ENCODE assay signal across 9 mouse cellular contexts in genomic region chrX:73788501-73788900, GRCm38 (mm10). TPM values are rescaled to one million over a fixed set of nuclear protein-coding genes. Genes with fewer than 3 reads are reported as not detected.
A peak's percentile ranks its signal among the peaks of the same experiment; 100 is the strongest.
DNase-seq lines count a peak whose midpoint lies in the region; ATAC-seq and TF ChIP-seq lines count a peak whose summit lies in the region.
"Had no signal": no experiment of that assay in that cellular context is flagged by ENCODE, and none has a peak within 500 bp of the region (broad histone marks: within the 10 kb centered on the region; RNA-seq: fewer than 3 reads in every experiment).

No protein-coding gene starts in this region.

- no peaks in the 10 kb centered on the region for H3K9me3 ChIP-seq in heart, embryonic 15.5 days (replicated peaks)
- no peaks in the 10 kb centered on the region for H3K9me3 ChIP-seq in ES-E14 (ENCODE audit: control insufficient read depth, insufficient read depth, low read depth, low read length)
- no peaks in the 10 kb centered on the region for H3K9me3 ChIP-seq in forebrain, embryonic 15.5 days
- H3K9me3 ChIP-seq in liver, postnatal 0 days (ENCODE audit: low read length): no peaks in the 10 kb centered on the region

- ATAC-seq in heart, embryonic 15.5 days (replicated peaks; ENCODE audit: insufficient number of reproducible peaks, insufficient read depth, low FRiP score, low read depth): no peak
- ATAC-seq in forebrain, embryonic 15.5 days (replicated peaks): no peak
- no peak for ATAC-seq in liver, postnatal 0 days

- 79% methylated on average over 1 of the region's 1 CpGs for WGBS in heart, embryonic 15.5 days
- 81% methylated on average over 1 of the region's 1 CpGs for WGBS in forebrain, embryonic 15.5 days
- WGBS in liver, postnatal 0 days (ENCODE audit: insufficient replicate concordance): 68% methylated on average over 1 of the region's 1 CpGs

- DNase-seq in heart, adult 8-10 months (ENCODE audit: low spot score): no peak
- no peak for DNase-seq in ES-E14 (ENCODE audit: low read depth, low spot score)
- DNase-seq in liver, postnatal 0 days: no peak
- DNase-seq in layer of hippocampus, postnatal 36 days: no peak
- no peak for DNase-seq in thymus, postnatal 0 days (ENCODE audit: low spot score)
- no peak for DNase-seq in ovary, adult 18-20 months (ENCODE audit: low spot score)
- DNase-seq: kidney, adult 2 months had no signal

- no peak for TF ChIP-seq CTCF in liver, postnatal 0 days (IDR thresholded peaks at IDR 0.05; ENCODE audit: low read depth)

- H3K27ac ChIP-seq in heart, embryonic 15.5 days: no peak overlapping the region
- H3K27ac ChIP-seq in ES-E14 (ENCODE audit: insufficient read depth, low read depth, low read length, poor library complexity, severe bottlenecking): no peak overlapping the region
- no peak overlapping the region for H3K27ac ChIP-seq in forebrain, embryonic 15.5 days (replicated peaks)
- H3K27ac ChIP-seq in liver, postnatal 0 days (ENCODE audit: low read depth): no peak overlapping the region

- in situ Hi-C loops in ES-E14 (cut with MboI; ENCODE audit: low sequenced_read_pairs in 2 of 2, unreplicated experiment in 2 of 2): no loop called here

- peaks cover 13% of the 10 kb centered on the region for H3K4me1 ChIP-seq in heart, embryonic 15.5 days (replicated peaks)
- peaks cover 2 to 3% of the 10 kb centered on the region in 2 experiments; a peak in 2 of 4 replicates for H3K4me1 ChIP-seq in ES-E14 (ENCODE audit: control insufficient read depth in 2 of 2, insufficient read depth in 2 of 2, low read length in 2 of 2, poor library complexity in 1 of 2)
- peaks cover 31% of the 10 kb centered on the region for H3K4me1 ChIP-seq in forebrain, embryonic 15.5 days
- peaks cover 18% of the 10 kb centered on the region for H3K4me1 ChIP-seq in liver, postnatal 0 days (ENCODE audit: insufficient read depth)

- TF ChIP-seq EP300 in liver, postnatal 0 days (IDR thresholded peaks at IDR 0.05; ENCODE audit: low read depth): no peak

- H3K36me3 ChIP-seq in heart, embryonic 15.5 days: peaks cover 17% of the 10 kb centered on the region
- peaks cover 23% of the 10 kb centered on the region for H3K36me3 ChIP-seq in ES-E14 (ENCODE audit: control insufficient read depth, insufficient read depth, low read length, poor library complexity, severe bottlenecking)
- H3K36me3 ChIP-seq in forebrain, embryonic 15.5 days: peaks cover 7% of the 10 kb centered on the region; the same call in 1 of the 2 replicates
- H3K36me3 ChIP-seq in liver, postnatal 0 days (replicated peaks; ENCODE audit: insufficient read depth, low read length): peaks cover 5% of the 10 kb centered on the region; the same call in 1 of the 2 replicates

- H3K9ac ChIP-seq in heart, embryonic 15.5 days: no peak overlapping the region
- peak overlapping the region; percentile 97; the same call in 1 of the 2 replicates for H3K9ac ChIP-seq in ES-E14 (ENCODE audit: insufficient read depth, low read depth, low read length, poor library complexity, severe bottlenecking)
- no peak overlapping the region for H3K9ac ChIP-seq in forebrain, embryonic 15.5 days (replicated peaks)
- H3K9ac ChIP-seq in liver, postnatal 0 days (replicated peaks): 0 out of 2 replicates have a peak overlapping the region, but pooled peaks have one; percentile 79

- H3K27me3 ChIP-seq in heart, embryonic 15.5 days: no peaks in the 10 kb centered on the region
- H3K27me3 ChIP-seq in forebrain, embryonic 15.5 days: no peaks in the 10 kb centered on the region
- no peaks in the 10 kb centered on the region for H3K27me3 ChIP-seq in liver, postnatal 0 days (ENCODE audit: insufficient read depth, low read length)

- peak overlapping the region; percentile 74 for H3K4me3 ChIP-seq in heart, embryonic 15.5 days
- H3K4me3 ChIP-seq in ES-E14 (ENCODE audit: insufficient read depth in 1 of 2, low read depth in 1 of 2, low read length in 2 of 2, poor library complexity in 1 of 2, severe bottlenecking in 1 of 2): peak overlapping the region in 1 of 2 experiments; percentile 89; a peak in 3 of 4 replicates
- H3K4me3 ChIP-seq in forebrain, embryonic 15.5 days: no peak overlapping the region
- H3K4me3 ChIP-seq in liver, postnatal 0 days (ENCODE audit: low read depth, low read length): peak overlapping the region; percentile 71; the same call in 1 of the 2 replicates

- peak overlapping the region; percentile 63; the same call in 1 of the 2 replicates for H3K4me2 ChIP-seq in heart, embryonic 15.5 days
- 0 out of 2 replicates have a peak overlapping the region, but pooled peaks have one; percentile 50 for H3K4me2 ChIP-seq in forebrain, embryonic 15.5 days (replicated peaks)
- peak overlapping the region; percentile 80 for H3K4me2 ChIP-seq in liver, postnatal 0 days (ENCODE audit: low read depth, low read length)

TF ChIP-seq in ES-E14, 5 proteins besides CTCF, POLR2A, EP300 and RAD21:
- TF ChIP-seq ZC3H11A (IDR thresholded peaks at IDR 0.05; ENCODE audit: borderline replicate concordance, low read depth, low read length) (no peak), CHD2 (IDR thresholded peaks at IDR 0.05; ENCODE audit: low read depth, low read length) (no peak), MAFK (IDR thresholded peaks at IDR 0.05; ENCODE audit: insufficient read depth, low read depth, low read length) (no peak), ZNF384 (IDR thresholded peaks at IDR 0.05; ENCODE audit: low read depth, low read length) (no peak), HCFC1 (IDR thresholded peaks at IDR 0.05; ENCODE audit: borderline replicate concordance, insufficient read depth, low read length) (no peak)

RNA-seq across cellular contexts. Expression of gene Ssr4, which starts 1.7 kb away (rescaled TPM):
- polyA plus RNA-seq in heart, embryonic 15.5 days (2015; fragmentation: Nextera tagmentation; extraction: Ambion mirVana): 135 and 152 TPM in 2 replicates
- 10 to 100 TPM; 75.9 to 94.2 (median 84.8) TPM for total RNA-seq in heart, adult 8-10 months (2022)
- total RNA-seq in ES-E14 (2012; rRNA removed): 290 and 294 TPM in 2 replicates
- 126 and 133 TPM in 2 replicates for polyA plus RNA-seq in forebrain, embryonic 15.5 days (2015; fragmentation: Nextera tagmentation; extraction: Ambion mirVana)
- polyA plus RNA-seq in liver, postnatal 0 days (2015; fragmentation: Nextera tagmentation; extraction: Ambion mirVana): 183 and 185 TPM in 2 replicates
- 10 to 100 TPM; 83.9 to 88.9 TPM for total RNA-seq in layer of hippocampus, postnatal 36 days (2021)
- 235 and 241 TPM in 2 replicates for polyA plus RNA-seq in thymus, postnatal 0 days (2015; fragmentation: Nextera tagmentation; extraction: Ambion mirVana)

RNA-seq across cellular contexts. Expression of gene Idh3g, which starts 1.8 kb away (rescaled TPM):
- polyA plus RNA-seq in heart, embryonic 15.5 days (2015; fragmentation: Nextera tagmentation; extraction: Ambion mirVana): 410 and 432 TPM in 2 replicates
- total RNA-seq in heart, adult 8-10 months (2022): 100 to 1,000 TPM; 702 to 775 (median 723) TPM
- 169 and 194 TPM in 2 replicates for total RNA-seq in ES-E14 (2012; rRNA removed)
- polyA plus RNA-seq in forebrain, embryonic 15.5 days (2015; fragmentation: Nextera tagmentation; extraction: Ambion mirVana): 224 and 230 TPM in 2 replicates
- polyA plus RNA-seq in liver, postnatal 0 days (2015; fragmentation: Nextera tagmentation; extraction: Ambion mirVana): 83.7 and 88.1 TPM in 2 replicates
- total RNA-seq in layer of hippocampus, postnatal 36 days (2021): 100 to 1,000 TPM; 194 to 202 TPM
- 191 and 203 TPM in 2 replicates for polyA plus RNA-seq in thymus, postnatal 0 days (2015; fragmentation: Nextera tagmentation; extraction: Ambion mirVana)

RNA-seq across cellular contexts. Expression of gene Srpk3, which starts 14.3 kb away (rescaled TPM):
- polyA plus RNA-seq in heart, embryonic 15.5 days (2015; fragmentation: Nextera tagmentation; extraction: Ambion mirVana): 82.3 and 85.7 TPM in 2 replicates
- total RNA-seq in heart, adult 8-10 months (2022): 10 to 100 TPM; 23.9 to 31.6 (median 30.8) TPM
- 1.2 and 1.5 TPM in 2 replicates for total RNA-seq in ES-E14 (2012; rRNA removed)
- polyA plus RNA-seq in forebrain, embryonic 15.5 days (2015; fragmentation: Nextera tagmentation; extraction: Ambion mirVana): 1.5 and 1.8 TPM in 2 replicates
- 1.7 TPM in 2 replicates for polyA plus RNA-seq in liver, postnatal 0 days (2015; fragmentation: Nextera tagmentation; extraction: Ambion mirVana)
- 1 to 10 TPM; 5.1 to 5.8 TPM for total RNA-seq in layer of hippocampus, postnatal 36 days (2021)
- polyA plus RNA-seq in thymus, postnatal 0 days (2015; fragmentation: Nextera tagmentation; extraction: Ambion mirVana): 1.1 and 1.4 TPM in 2 replicates

RNA-seq across cellular contexts. Expression of gene Plxnb3, which starts 31.6 kb away (rescaled TPM):
- 0.57 and 0.75 TPM in 2 replicates for polyA plus RNA-seq in heart, embryonic 15.5 days (2015; fragmentation: Nextera tagmentation; extraction: Ambion mirVana)
- 1 to 10 TPM; 1.6 to 1.9 (median 1.7) TPM for total RNA-seq in heart, adult 8-10 months (2022)
- 0.27 and 0.32 TPM in 2 replicates for total RNA-seq in ES-E14 (2012; rRNA removed)
- polyA plus RNA-seq in forebrain, embryonic 15.5 days (2015; fragmentation: Nextera tagmentation; extraction: Ambion mirVana): 0.14 and 0.15 TPM in 2 replicates
- 0.15 and 0.23 TPM in 2 replicates for polyA plus RNA-seq in liver, postnatal 0 days (2015; fragmentation: Nextera tagmentation; extraction: Ambion mirVana)
- total RNA-seq in layer of hippocampus, postnatal 36 days (2021): 10 to 100 TPM; 12.0 to 15.5 TPM
- 0.09 and 0.10 TPM in 2 replicates for polyA plus RNA-seq in thymus, postnatal 0 days (2015; fragmentation: Nextera tagmentation; extraction: Ambion mirVana)

RNA-seq across cellular contexts. Expression of gene Pdzd4, which starts 36.3 kb away (rescaled TPM):
- 0.30 and 0.57 TPM in 2 replicates for polyA plus RNA-seq in heart, embryonic 15.5 days (2015; fragmentation: Nextera tagmentation; extraction: Ambion mirVana)
- total RNA-seq in heart, adult 8-10 months (2022): 1 to 10 TPM; 1.2 to 1.7 (median 1.6) TPM
- 55.2 and 97.6 TPM in 2 replicates for total RNA-seq in ES-E14 (2012; rRNA removed)
- polyA plus RNA-seq in forebrain, embryonic 15.5 days (2015; fragmentation: Nextera tagmentation; extraction: Ambion mirVana): 3.9 and 4.0 TPM in 2 replicates
- polyA plus RNA-seq in liver, postnatal 0 days (2015; fragmentation: Nextera tagmentation; extraction: Ambion mirVana): 0.04 and 0.06 TPM in 2 replicates
- total RNA-seq in layer of hippocampus, postnatal 36 days (2021): 100 to 1,000 TPM in 1 of 2 experiments, 10 to 100 TPM in 1; 98.3 to 101 TPM
- 0.17 and 0.26 TPM in 2 replicates for polyA plus RNA-seq in thymus, postnatal 0 days (2015; fragmentation: Nextera tagmentation; extraction: Ambion mirVana)

Comparison
In these comparisons a context has a peak if more than half of its experiments do, and no peak if none do; other contexts are left out.
1. H3K9ac ChIP-seq: peak in ES-E14 (single experiment) and liver, postnatal 0 days (single experiment); none in heart, embryonic 15.5 days (single experiment) and forebrain, embryonic 15.5 days (single experiment).
2. RNA of gene Srpk3, which starts 14.3 kb away (polyA plus RNA-seq): 82.3 to 85.7 TPM in heart, embryonic 15.5 days; 1.5 to 1.8 TPM in forebrain, embryonic 15.5 days, 1.7 TPM in liver, postnatal 0 days and 1.1 to 1.4 TPM in thymus, postnatal 0 days; every median in the first group is over 10 times any median in the second.
3. Peak in every context shown above with its lines, with median percentiles within 50 percentile points of each other: H3K4me2 ChIP-seq.